Mouse (Mus musculus): ENCODE measurements around the gene Arhgef25.

GRCm38 (mm10) chr10:127166404-127166715 lies 23.5 kb downstream of the Arhgef25 start:
- TF ChIP-seq POLR2A (IDR thresholded peaks at IDR 0.05; ENCODE audit: control insufficient read depth, extremely low read depth, insufficient read depth, low read length, poor library complexity) = no peak
- TF ChIP-seq CTCF (IDR thresholded peaks at IDR 0.05; ENCODE audit: borderline replicate concordance, control insufficient read depth, extremely low read depth, insufficient read depth, low read length, poor library complexity) = no peak

All from thymus, adult 2 months (tissue).